Mouse (Mus musculus): ENCODE results near the gene Fdxr. TPM values are rescaled to one million over a fixed set of nuclear protein-coding genes. Genes with fewer than 3 reads are reported as not detected.

Gene Fdxr
- polyA plus RNA-seq, 1 experiment from 2014 or later: 10.0 TPM

- 35% methylated on average over 8 of the region's 8 CpGs for WGBS (ENCODE audit: insufficient replicate concordance)
- no peak within 1 kb of the TSS for H3K9ac ChIP-seq (ENCODE audit: low read depth, low read length)
- peaks cover 12% of the 10 kb centered on the region for H3K4me1 ChIP-seq (ENCODE audit: control insufficient read depth, insufficient read depth, low read length)
- no peaks in the 10 kb centered on the region for H3K36me3 ChIP-seq (ENCODE audit: control insufficient read depth, insufficient read depth, low read length)
- H3K4me3 ChIP-seq (ENCODE audit: low read depth, low read length): no peak within 1 kb of the TSS
- no peak within 1 kb of the TSS for H3K27ac ChIP-seq (ENCODE audit: low read depth, low read length)
- no peaks in the 10 kb centered on the region for H3K9me3 ChIP-seq (replicated peaks; ENCODE audit: control insufficient read depth, low read length)
- peaks cover 2% of the 10 kb centered on the region for H3K27me3 ChIP-seq (ENCODE audit: control insufficient read depth, insufficient read depth, low read length)
- no peak for ATAC-seq (replicated peaks; ENCODE audit: insufficient number of reproducible peaks, low FRiP score, low TSS enrichment)
- H3K4me2 ChIP-seq: no peak within 1 kb of the TSS
These were observed 30.0 kb upstream of the Fdxr start, which contains the start of gene Otop2 for GRCm38 (mm10) chr11:115306863-115307262. Gene Otop2 (plus strand): TSS chr11:115307163.

- no peak overlapping the region for H3K4me2 ChIP-seq
- no peaks in the 10 kb centered on the region for H3K9me3 ChIP-seq (replicated peaks; ENCODE audit: control insufficient read depth, low read length)
- H3K9ac ChIP-seq (ENCODE audit: low read depth, low read length): no peak overlapping the region
- H3K27ac ChIP-seq (ENCODE audit: low read depth, low read length): no peak overlapping the region
- H3K36me3 ChIP-seq (ENCODE audit: control insufficient read depth, insufficient read depth, low read length): no peaks in the 10 kb centered on the region
- ATAC-seq (replicated peaks; ENCODE audit: insufficient number of reproducible peaks, low FRiP score, low TSS enrichment): no peak
- peaks cover 16% of the 10 kb centered on the region for H3K27me3 ChIP-seq (ENCODE audit: control insufficient read depth, insufficient read depth, low read length)
- WGBS (ENCODE audit: insufficient replicate concordance): 54% methylated on average over 8 of the region's 8 CpGs
- H3K4me3 ChIP-seq (ENCODE audit: low read depth, low read length): no peak overlapping the region
- H3K4me1 ChIP-seq (ENCODE audit: control insufficient read depth, insufficient read depth, low read length): peaks cover 3% of the 10 kb centered on the region
These were observed 26.3 kb upstream of the Fdxr start for GRCm38 (mm10) chr11:115303167-115303566.

DNA sequence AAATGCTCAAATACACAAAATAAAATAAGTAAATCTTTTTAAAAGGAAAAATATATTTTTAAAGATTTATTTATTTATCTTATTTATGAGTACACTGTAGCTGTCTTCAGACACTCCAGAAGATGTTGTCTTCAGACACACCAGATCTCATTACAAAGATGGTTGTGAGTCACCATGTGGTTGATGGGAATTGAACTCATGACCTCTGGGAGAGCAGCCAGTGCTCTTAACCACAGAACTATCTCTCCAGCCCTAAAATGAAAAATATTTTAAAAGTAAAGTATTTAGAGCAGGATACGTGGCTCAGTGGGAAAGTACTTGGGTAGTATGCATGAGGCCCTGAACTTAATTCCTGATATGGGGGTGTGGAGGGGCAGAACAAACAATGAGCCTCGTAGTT lies 24.5 kb upstream of the Fdxr start:
- Histone ChIP-seq H3K4me2 (no peak overlapping the region), H3K27ac (ENCODE audit: low read depth, low read length) (no peak overlapping the region), H3K4me1 (ENCODE audit: control insufficient read depth, insufficient read depth, low read length) (peaks cover 7% of the 10 kb centered on the region), H3K9ac (ENCODE audit: low read depth, low read length) (no peak overlapping the region), H3K36me3 (ENCODE audit: control insufficient read depth, insufficient read depth, low read length) (no peaks in the 10 kb centered on the region), H3K4me3 (ENCODE audit: low read depth, low read length) (no peak overlapping the region), H3K9me3 (replicated peaks; ENCODE audit: control insufficient read depth, low read length) (no peaks in the 10 kb centered on the region), H3K27me3 (ENCODE audit: control insufficient read depth, insufficient read depth, low read length) (peaks cover 30% of the 10 kb centered on the region)
- ATAC-seq (replicated peaks; ENCODE audit: insufficient number of reproducible peaks, low FRiP score, low TSS enrichment): no peak
- WGBS (ENCODE audit: insufficient replicate concordance): 78% methylated on average over 2 of the region's 2 CpGs

GRCm38 (mm10) chr11:115300745-115301144 lies 23.9 kb upstream of the Fdxr start:
- Histone ChIP-seq H3K4me3 (ENCODE audit: low read depth, low read length) (no peak overlapping the region), H3K9ac (ENCODE audit: low read depth, low read length) (no peak overlapping the region), H3K27ac (ENCODE audit: low read depth, low read length) (no peak overlapping the region), H3K4me2 (no peak overlapping the region), H3K36me3 (ENCODE audit: control insufficient read depth, insufficient read depth, low read length) (no peaks in the 10 kb centered on the region), H3K4me1 (ENCODE audit: control insufficient read depth, insufficient read depth, low read length) (peaks cover 4% of the 10 kb centered on the region; the same call in 1 of the 2 replicates), H3K9me3 (replicated peaks; ENCODE audit: control insufficient read depth, low read length) (no peaks in the 10 kb centered on the region), H3K27me3 (ENCODE audit: control insufficient read depth, insufficient read depth, low read length) (peaks cover 33% of the 10 kb centered on the region)
- ATAC-seq (replicated peaks; ENCODE audit: insufficient number of reproducible peaks, low FRiP score, low TSS enrichment): no peak
- WGBS (ENCODE audit: insufficient replicate concordance): 72% methylated on average over 4 of the region's 4 CpGs

GRCm38 (mm10) chr11:115298160-115298559 lies 21.3 kb upstream of the Fdxr start:
- Histone ChIP-seq H3K9ac (ENCODE audit: low read depth, low read length) (no peak overlapping the region), H3K4me1 (ENCODE audit: control insufficient read depth, insufficient read depth, low read length) (peaks cover 4% of the 10 kb centered on the region; the same call in 1 of the 2 replicates), H3K36me3 (ENCODE audit: control insufficient read depth, insufficient read depth, low read length) (no peaks in the 10 kb centered on the region), H3K4me2 (no peak overlapping the region), H3K27ac (ENCODE audit: low read depth, low read length) (no peak overlapping the region), H3K27me3 (ENCODE audit: control insufficient read depth, insufficient read depth, low read length) (peaks cover 36% of the 10 kb centered on the region), H3K9me3 (replicated peaks; ENCODE audit: control insufficient read depth, low read length) (no peaks in the 10 kb centered on the region), H3K4me3 (ENCODE audit: low read depth, low read length) (no peak overlapping the region)
- no peak for ATAC-seq (replicated peaks; ENCODE audit: insufficient number of reproducible peaks, low FRiP score, low TSS enrichment)
- 53% methylated on average over 8 of the region's 8 CpGs for WGBS (ENCODE audit: insufficient replicate concordance)

- H3K4me3 ChIP-seq (ENCODE audit: low read depth, low read length): peak within 1 kb of the TSS; percentile 40
- 0 out of 2 replicates have a peak, but pooled peaks have one; percentile 33 for ATAC-seq (replicated peaks; ENCODE audit: insufficient number of reproducible peaks, low FRiP score, low TSS enrichment)
- no peak within 1 kb of the TSS for H3K27ac ChIP-seq (ENCODE audit: low read depth, low read length)
- H3K9me3 ChIP-seq (replicated peaks; ENCODE audit: control insufficient read depth, low read length): no peaks in the 10 kb centered on the region
- peaks cover 4% of the 10 kb centered on the region; the same call in 1 of the 2 replicates for H3K4me1 ChIP-seq (ENCODE audit: control insufficient read depth, insufficient read depth, low read length)
- no peaks in the 10 kb centered on the region for H3K36me3 ChIP-seq (ENCODE audit: control insufficient read depth, insufficient read depth, low read length)
- WGBS (ENCODE audit: insufficient replicate concordance): 1% methylated on average over 44 of the region's 44 CpGs
- H3K9ac ChIP-seq (ENCODE audit: low read depth, low read length): peak within 1 kb of the TSS; percentile 11
- H3K27me3 ChIP-seq (ENCODE audit: control insufficient read depth, insufficient read depth, low read length): peaks cover 36% of the 10 kb centered on the region
- peak within 1 kb of the TSS; percentile 75 for H3K4me2 ChIP-seq
These were observed 20.5 kb upstream of the Fdxr start, which contains the start of gene Fads6 for GRCm38 (mm10) chr11:115297214-115297826. Gene Fads6 (minus strand): TSS chr11:115297663.

DNA sequence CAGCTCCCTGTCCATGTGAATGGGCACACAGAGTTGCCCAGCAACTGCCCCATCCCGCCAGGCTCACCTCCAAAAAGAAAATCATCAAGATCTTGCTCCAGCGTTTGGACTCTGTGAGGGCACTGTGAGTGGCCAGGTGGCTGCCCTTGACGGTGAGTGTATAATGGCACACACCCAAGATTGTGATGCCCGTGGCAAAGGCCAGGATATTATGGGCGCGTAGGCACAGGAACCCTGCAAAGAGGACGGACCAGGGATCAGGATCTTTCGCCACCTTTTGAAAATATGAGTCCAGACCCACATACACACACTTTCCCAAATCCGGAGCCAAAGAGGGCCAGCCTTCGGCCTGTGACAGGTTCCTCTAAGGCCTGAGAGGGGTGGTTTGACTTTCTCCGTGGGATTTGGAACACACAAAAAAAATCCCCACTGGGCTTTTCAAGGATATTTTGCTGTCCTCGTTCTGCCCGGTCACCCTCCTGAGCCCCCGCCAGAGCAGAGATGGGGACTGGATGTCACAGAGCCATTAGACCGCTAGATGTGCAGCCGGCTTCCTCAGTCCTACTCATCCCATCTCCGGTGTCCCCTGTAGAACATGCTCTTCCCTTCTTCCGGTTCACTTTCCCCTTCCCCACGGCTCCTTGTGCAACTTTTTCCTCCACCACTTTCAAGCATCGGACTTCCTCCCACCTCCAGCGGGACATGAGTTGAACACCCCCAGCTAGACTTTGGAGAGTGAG lies 19.8 kb upstream of the Fdxr start:
- Histone ChIP-seq H3K4me1 (ENCODE audit: control insufficient read depth, insufficient read depth, low read length) (peaks cover 4% of the 10 kb centered on the region; the same call in 1 of the 2 replicates), H3K9me3 (replicated peaks; ENCODE audit: control insufficient read depth, low read length) (no peaks in the 10 kb centered on the region), H3K27me3 (ENCODE audit: control insufficient read depth, insufficient read depth, low read length) (peaks cover 36% of the 10 kb centered on the region), H3K4me3 (ENCODE audit: low read depth, low read length) (peak overlapping the region; percentile 40), H3K36me3 (ENCODE audit: control insufficient read depth, insufficient read depth, low read length) (no peaks in the 10 kb centered on the region), H3K4me2 (peak overlapping the region; percentile 75), H3K9ac (ENCODE audit: low read depth, low read length) (peak overlapping the region; percentile 11), H3K27ac (ENCODE audit: low read depth, low read length) (no peak overlapping the region)
- 51% methylated on average over 21 of the region's 21 CpGs for WGBS (ENCODE audit: insufficient replicate concordance)
- ATAC-seq (replicated peaks; ENCODE audit: insufficient number of reproducible peaks, low FRiP score, low TSS enrichment): no peak

DNA sequence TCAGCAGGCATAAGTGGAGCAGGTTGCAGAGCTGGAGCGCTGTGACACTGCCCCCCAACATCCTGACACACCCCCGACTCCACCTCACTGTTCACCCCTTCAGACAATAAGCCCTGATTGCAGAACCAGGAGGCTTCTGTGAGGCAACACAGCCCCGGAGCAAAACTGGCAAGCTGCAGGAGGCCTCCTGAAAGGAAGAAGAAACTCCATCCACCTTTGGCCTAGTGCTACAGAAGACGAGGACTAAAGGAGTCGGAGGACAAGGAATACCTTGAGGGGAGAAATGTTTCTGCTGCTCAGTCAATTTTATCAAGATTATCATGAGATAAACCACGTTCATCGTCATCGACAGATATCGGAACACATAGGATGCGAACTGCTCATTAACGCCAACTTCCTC lies 19.1 kb upstream of the Fdxr start:
- Histone ChIP-seq H3K27me3 (ENCODE audit: control insufficient read depth, insufficient read depth, low read length) (peaks cover 36% of the 10 kb centered on the region), H3K9ac (ENCODE audit: low read depth, low read length) (no peak overlapping the region), H3K27ac (ENCODE audit: low read depth, low read length) (no peak overlapping the region), H3K9me3 (replicated peaks; ENCODE audit: control insufficient read depth, low read length) (no peaks in the 10 kb centered on the region), H3K4me3 (ENCODE audit: low read depth, low read length) (no peak overlapping the region), H3K36me3 (ENCODE audit: control insufficient read depth, insufficient read depth, low read length) (no peaks in the 10 kb centered on the region), H3K4me1 (ENCODE audit: control insufficient read depth, insufficient read depth, low read length) (peaks cover 4% of the 10 kb centered on the region; the same call in 1 of the 2 replicates), H3K4me2 (no peak overlapping the region)
- 84% methylated on average over 11 of the region's 11 CpGs for WGBS (ENCODE audit: insufficient replicate concordance)
- no peak for ATAC-seq (replicated peaks; ENCODE audit: insufficient number of reproducible peaks, low FRiP score, low TSS enrichment)

All from heart, embryonic 11.5 days (tissue).